Mouse (Mus musculus): ENCODE data around the gene Rhog.

The Rhog gene

GRCm38 (mm10) chr7:102249896-102250630 lies 5.8 kb downstream of the Rhog start:
- peak; percentile 77 to 88 for DNase-seq

DNA sequence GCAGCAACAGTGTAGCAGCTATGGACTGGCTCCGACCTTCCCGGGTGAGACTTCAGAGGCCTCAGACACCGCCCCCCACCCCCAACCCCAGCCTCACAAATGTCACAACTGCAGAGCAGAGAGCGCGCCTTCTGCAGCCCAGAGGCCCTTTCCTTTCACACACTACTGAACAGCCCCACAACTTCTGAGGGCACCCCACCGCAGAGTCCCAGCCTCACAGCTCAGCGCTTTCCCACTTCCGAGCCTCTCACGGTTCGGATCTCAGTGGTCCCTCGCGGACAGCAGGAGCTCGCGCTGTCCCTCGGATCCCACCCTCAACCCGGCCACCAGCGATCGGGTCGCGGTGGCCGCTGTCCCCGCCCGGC lies 6.3 kb downstream of the Rhog start:
- peak in 1 of 2 experiments; percentile 58 for DNase-seq

- no peak for DNase-seq
Observed at GRCm38 (mm10) chr7:102248691-102249404, 7.0 kb downstream of the Rhog start.

DNA sequence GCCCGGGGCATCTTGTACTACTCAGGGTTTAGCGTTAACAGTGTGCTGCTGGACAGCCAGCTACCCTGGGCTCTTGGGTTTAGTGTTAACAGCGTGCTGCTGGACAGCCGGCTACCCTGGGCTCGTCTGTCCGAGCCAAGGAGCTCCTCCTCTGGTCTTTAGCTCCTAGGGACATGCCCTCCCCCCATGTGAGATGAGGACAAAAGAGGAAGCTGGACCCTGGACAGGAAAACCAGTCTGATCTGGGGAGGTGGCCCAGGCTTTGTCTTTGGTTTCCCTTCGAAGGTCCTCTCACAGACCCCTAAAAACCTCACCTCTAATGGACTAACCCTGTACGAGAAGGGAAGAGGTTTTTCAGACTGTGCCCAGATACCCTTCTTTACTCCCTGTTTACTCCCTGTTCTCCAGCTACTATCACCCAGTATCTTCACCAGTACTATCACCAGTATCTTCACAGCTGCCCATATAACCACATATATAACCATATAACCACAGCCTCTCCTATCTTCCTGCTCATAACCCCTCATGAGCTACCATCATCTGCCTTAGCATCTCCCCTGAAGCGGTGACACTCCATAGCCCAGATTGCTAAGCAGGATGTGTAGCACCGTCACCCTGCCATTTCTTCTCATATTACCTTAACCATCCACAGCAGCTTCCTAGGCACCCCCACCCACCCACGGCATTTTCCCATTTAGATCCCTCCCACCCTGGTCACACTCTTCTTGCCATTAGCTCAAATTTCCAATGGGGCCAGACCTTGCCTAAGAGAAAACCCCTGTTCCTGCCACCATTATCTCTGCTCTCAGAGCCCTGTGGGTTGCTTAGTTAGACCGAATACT lies 8.7 kb downstream of the Rhog start:
- peak; percentile 15 to 56 for DNase-seq

GRCm38 (mm10) chr7:102246265-102246664 lies 9.6 kb downstream of the Rhog start:
- no peak for DNase-seq

GRCm38 (mm10) chr7:102245775-102246174 lies 10.1 kb downstream of the Rhog start:
- peak; percentile 47 to 54 for DNase-seq

GRCm38 (mm10) chr7:102244782-102245535 lies 10.9 kb downstream of the Rhog start:
- peak; percentile 35 to 57 for DNase-seq

DNA sequence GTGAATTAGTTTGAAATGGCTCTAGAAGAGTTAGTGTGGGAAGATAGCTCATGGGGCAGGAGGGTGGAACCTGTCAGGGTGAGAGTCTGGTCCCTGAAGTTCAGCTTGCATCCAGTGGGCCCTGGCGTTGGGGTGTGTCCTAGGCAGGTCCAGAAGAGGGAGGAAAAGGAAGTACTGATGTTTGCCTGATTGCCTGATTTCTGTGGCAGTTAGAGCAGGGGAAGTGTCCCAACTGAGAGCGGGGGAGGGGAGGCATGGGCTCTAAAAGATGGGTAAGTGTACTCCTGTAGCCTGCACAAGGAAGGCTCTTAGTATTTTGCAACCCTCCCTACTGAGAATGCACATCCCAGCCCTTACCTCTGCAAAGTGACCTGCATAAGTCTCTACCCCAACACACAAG lies 12.0 kb downstream of the Rhog start:
- peak; percentile 54 to 59 for DNase-seq

GRCm38 (mm10) chr7:102242917-102243316 lies 12.9 kb downstream of the Rhog start:
- DNase-seq: no peak

DNA sequence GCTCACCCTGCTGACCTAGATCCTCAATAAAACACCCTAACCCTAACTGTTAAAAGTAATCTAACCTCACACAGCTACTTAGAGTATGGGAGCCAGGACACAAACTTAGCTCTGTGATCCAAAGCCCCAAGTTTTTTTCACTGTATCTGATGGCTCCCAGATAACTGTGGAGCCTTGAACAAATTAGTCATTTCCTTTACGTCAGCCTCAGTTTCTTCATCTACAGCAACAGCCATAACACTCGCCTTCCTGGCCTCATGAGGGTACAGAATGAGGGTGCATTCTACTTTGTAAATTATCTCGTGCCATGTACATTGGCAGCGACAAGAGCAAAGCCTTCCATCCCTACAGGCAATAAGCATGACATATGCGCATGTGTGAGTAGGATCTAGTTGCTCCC lies 13.5 kb downstream of the Rhog start:
- no peak for DNase-seq

GRCm38 (mm10) chr7:102239591-102239990 lies 16.3 kb downstream of the Rhog start:
- DNase-seq: no peak

DNA sequence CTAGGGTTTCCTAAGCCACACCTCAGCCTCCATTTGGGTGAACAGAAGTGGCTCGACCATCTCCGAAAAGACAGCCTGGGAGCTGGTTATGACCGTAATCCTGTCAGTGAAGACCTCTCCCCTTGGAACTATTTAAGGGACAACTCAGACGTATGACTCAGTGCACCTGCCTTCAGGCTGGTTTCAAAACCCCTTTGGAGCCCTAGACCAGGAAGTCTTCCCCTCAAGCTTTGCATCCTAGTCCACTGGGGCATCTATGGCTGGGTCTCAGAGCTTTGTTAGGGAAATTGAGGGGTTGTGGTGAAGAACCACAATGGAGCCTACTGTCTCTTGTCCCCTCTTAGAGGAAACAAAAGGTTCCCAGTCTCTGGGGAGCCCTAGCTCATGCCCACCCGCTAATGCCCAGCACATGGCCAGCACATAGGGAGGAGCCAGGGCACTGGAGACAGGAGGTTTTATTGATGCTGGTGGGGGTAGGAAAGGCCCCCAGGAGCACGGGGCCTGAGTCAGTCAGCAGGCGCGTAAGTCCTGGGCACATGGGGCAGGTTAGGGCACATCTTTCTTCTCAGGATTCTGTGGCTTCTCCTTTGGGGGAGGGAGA lies 17.1 kb downstream of the Rhog start:
- DNase-seq: no peak

GRCm38 (mm10) chr7:102233059-102233458 lies 22.8 kb downstream of the Rhog start:
- DNase-seq: no peak

DNA sequence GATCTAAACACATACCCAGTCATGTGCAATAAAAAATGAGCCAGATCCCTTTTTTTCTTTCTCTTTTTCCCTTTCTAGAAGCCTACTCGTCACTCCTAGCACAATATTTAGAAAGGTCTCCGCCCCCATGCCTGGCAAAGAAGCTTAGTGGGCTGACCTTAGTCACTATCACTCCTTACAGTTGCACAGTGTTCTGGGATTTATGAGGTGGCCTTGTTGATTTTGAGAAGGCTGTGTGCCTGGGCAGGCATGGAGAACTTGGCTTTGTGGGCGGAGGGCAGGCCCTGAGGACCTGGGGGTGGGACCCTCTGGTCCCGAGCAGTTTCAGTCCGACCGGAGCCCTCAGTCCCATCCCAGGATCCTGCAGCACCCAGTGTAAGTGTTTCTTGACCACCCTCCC lies 26.0 kb downstream of the Rhog start:
- DNase-seq: no peak

GRCm38 (mm10) chr7:102228049-102228670 lies 27.7 kb downstream of the Rhog start:
- DNase-seq: no peak

DNA sequence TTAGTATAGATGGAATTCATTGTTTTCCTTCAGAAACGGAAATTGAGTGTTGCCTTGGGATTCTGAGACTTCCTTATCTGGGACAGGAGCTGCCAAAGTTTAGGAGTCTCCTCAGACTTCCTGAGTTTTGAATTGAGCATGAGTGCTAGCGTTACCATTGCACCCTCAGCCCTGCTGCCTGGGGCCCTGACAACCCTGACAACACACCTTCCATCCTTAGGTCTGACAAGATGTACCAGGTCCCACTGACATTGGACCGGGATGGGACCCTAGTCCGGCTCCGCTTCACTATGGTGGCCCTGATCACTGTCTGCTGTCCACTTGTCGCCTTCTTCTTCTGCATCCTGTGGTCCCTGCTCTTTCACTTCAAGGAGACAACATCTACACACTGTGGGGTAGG lies 29.8 kb downstream of the Rhog start:
- DNase-seq: no peak

DNA sequence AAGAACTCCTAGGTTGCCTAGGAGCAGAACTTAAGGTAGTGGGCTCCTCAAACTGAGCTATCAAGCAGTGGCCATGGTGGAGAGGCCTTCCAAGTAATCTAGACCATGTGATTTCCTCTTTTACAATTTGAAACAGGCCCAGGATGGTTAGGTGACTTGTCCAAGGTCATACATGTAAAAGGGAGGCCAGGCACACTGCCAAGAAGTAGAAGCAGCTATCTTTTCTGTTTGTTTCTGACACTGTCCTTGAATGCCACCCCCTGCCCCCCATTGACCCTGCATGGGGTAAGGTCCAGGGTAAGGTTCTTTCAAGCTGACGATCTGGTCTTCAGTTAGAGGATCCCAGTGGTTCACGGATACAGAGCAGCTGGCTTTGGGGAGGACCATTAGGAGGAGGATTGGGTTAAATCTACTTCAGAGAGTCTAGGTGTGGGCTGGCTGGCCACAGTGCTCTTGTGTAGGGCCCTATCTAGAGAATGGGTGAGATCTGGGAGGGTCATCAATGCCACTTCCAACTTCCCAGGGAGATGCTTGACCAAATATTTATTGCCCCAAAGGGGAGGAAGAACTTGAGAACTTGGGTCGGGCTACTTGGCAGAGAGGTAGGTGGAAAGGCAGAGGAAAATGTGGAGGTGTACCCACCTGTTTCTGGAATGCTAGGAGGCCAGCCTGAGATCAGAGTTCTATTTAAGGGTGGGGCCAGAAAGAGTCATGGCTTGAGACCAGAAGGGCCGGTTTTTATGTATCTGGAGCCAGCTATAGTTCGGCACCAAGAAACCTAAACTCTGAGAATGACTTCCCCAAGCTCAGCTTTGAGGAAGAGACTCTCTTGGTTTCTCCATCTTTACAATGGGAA lies 31.7 kb downstream of the Rhog start:
- DNase-seq: peak in 1 of 2 experiments; percentile 29

DNA sequence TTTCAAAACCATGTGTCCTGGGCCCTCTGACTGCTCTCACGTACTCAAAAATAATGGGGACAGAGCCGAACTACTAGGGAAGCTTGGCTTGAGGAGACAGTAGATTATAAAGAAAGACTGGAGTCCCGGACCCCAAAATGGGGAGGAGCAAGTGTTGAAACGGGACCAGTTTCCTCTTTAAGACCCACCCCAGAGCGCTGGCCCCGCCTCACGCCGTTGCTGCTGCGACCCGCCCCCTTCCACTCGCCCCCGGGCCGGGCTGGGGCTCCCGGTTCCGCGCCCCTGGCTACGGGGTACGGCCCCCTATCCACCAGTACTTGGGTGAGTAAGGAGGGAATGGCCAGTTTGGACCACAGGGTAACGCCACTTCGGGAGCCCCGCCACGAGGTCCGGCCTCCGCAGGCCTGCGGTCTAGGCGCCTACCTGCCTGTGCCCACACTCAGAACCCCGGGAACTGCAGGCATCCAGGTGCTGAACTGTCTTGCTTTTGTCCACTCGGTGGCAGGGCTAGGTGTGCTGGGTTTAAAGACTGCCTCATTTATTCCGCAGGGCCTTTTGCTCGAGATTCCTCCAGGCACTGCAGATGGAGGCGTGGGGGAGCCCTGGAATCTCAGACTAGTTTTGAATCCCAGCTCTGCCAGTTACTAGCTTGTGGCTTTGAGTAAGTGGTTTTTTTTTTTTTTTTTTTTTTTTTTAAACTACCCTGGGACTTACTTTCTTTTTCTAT lies 32.9 kb downstream of the Rhog start:
- DNase-seq: peak; percentile 82 to 86

GRCm38 (mm10) chr7:102222336-102222735 lies 33.5 kb downstream of the Rhog start:
- DNase-seq: peak; percentile 56 to 71

DNA sequence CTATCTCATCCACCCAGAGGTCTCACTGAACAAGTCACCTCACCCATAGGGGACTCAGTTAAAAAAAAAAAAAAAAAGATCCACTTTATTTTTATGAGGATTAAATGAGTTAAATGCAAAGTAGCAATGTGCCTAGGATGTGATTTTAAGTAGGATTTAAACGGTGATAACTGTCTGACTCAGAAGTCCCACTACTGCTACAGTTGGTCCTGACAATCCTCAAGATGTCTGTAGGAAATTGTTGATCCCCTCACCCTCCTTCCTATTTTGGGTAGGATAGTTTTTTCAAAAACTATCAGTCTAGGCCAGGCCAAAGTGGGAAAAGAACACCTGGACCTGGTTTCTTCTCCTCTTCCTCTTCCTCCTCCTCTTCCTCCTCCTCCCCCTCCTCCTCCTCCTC lies 34.0 kb downstream of the Rhog start:
- no peak for DNase-seq

Measured in kidney, postnatal 25 days (tissue).